Mouse (Mus musculus) G1E (cell line): ENCODE data around the gene Wap. TPM values are rescaled to one million over a fixed set of nuclear protein-coding genes. Genes with fewer than 3 reads are reported as not detected.

Experiments used
- ATAC-seq: 2 replicates; pipeline ENCODE4 v1.8.0; 2016; ENCODE audit warnings: mild to moderate bottlenecking; ENCODE audit not compliant: insufficient number of reproducible peaks, poor library complexity, low FRiP score, severe bottlenecking; ENCODE audit errors: extremely low read depth
- DNase-seq: peaks from one replicate; pipeline ENCODE4 v3.0.0; 2012; ENCODE audit warnings: low spot score
- H3K27me3 ChIP-seq: 2 replicates; pipeline ENCODE4 v1.6.1; 2012; ENCODE audit warnings: mild to moderate bottlenecking, low read length, inconsistent platforms; ENCODE audit not compliant: insufficient read depth
- H3K36me3 ChIP-seq: replicated peaks from 2 replicates; pipeline ENCODE3; 2012; ENCODE audit warnings: mild to moderate bottlenecking, inconsistent platforms
- H3K4me1 ChIP-seq: 2 replicates; pipeline ENCODE4 v1.6.1; 2012; ENCODE audit warnings: low read depth, low read length, inconsistent platforms, mixed read lengths; ENCODE audit not compliant: insufficient read depth
- H3K4me3 ChIP-seq: 2 replicates; pipeline ENCODE4 v1.5.1; 2012; ENCODE audit warnings: low read depth, mild to moderate bottlenecking, inconsistent platforms, low read length, moderate library complexity, mixed read lengths
- H3K9me3 ChIP-seq: replicated peaks from 2 replicates; pipeline ENCODE4 v1.6.1; 2012; ENCODE audit warnings: inconsistent platforms
- CTCF ChIP-seq: IDR thresholded peaks from 2 replicates; pipeline ENCODE4 v1.5.1; 2012; ENCODE audit warnings: low read depth, low read length, inconsistent platforms, mixed read lengths
- GATA1 ChIP-seq: IDR thresholded peaks from 2 replicates; pipeline ENCODE4 v1.6.1; 2012; ENCODE audit warnings: borderline replicate concordance, low read length, inconsistent platforms, mixed read lengths
- GATA2 ChIP-seq: IDR thresholded peaks from 2 replicates; pipeline ENCODE4 v1.6.1; 2012; ENCODE audit warnings: low read depth, low read length, inconsistent platforms, borderline replicate concordance
- POLR2AphosphoS5 ChIP-seq: IDR thresholded peaks from 2 replicates; pipeline ENCODE4 v1.6.1; 2012; ENCODE audit warnings: low read depth, low read length, inconsistent platforms; ENCODE audit not compliant: insufficient replicate concordance
- TAL1 ChIP-seq: conservative IDR thresholded peaks from 2 replicates; pipeline ENCODE4 v1.6.1; 2012; ENCODE audit warnings: low read depth, low read length, inconsistent platforms, mixed read lengths
- polyA plus RNA-seq: library from polyadenylated mRNA; stranded (reverse); fragments of >175 nt; gene quantifications from 2 replicates; pipeline ENCODE4 v1.2.3, GENCODE M21; 2012
- total RNA-seq, 2 experiments: library from RNA; stranded (forward) in 1 of 2; stranded (reverse) in 1 of 2; fragments of 200-1000 nt in 1 of 2; fragments of >200 nt in 1 of 2; fragmentation: Nextera tagmentation in 1 of 2; gene quantifications; 2 replicates each; pipeline ENCODE4 v1.2.3; 2014 to 2017

The Wap gene
- total and polyA plus RNA-seq, 3 experiments: not detected

DNA sequence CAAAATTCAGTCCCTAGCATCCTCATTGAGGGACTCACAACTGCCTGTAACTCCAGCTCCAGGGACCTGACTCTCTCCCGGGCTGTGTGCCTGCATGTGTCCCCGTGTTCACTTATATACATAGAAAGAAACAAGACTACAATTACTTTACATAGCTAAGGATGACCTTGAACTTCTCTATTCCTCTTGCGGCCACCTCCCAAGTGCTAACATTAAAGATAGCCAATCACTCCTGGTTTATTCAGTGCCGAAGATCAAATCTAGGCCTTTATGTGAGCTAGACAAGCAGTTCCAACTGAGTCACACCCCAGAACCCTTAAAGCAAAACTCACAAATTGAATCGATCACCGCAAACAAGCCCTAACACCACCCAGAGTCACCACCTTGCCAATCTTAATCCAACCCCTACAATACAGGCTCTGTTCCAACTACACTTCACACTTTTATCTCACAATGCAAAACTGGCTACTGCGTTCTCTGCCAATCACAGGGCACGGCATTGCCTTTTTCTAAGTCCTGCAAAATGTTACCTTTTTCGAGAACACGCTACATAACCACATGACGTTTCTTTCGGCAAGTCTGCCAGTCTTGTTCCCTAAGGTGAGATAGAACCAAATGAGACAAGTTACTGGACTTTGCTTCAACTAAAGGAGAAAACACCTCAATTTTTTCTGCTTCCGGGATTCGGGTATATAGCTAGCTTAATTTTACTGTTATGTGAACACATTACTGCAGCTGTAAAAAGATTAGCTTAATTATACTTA, 13.6 kb downstream of the Wap start:
- DNase-seq (no peak), ATAC-seq (no peak)
- Histone ChIP-seq H3K27me3 (no peaks in the 10 kb centered on the region), H3K4me1 (peaks cover 69% of the 10 kb centered on the region), H3K36me3 (peaks cover 57% of the 10 kb centered on the region), H3K9me3 (no peaks in the 10 kb centered on the region), H3K4me3 (peak overlapping the region; percentile 87)
- TF ChIP-seq POLR2AphosphoS5: no peak; the same call in 1 of the 2 replicates
- no peak for TF ChIP-seq GATA2
- no peak for TF ChIP-seq GATA1
- TF ChIP-seq TAL1: no peak
- TF ChIP-seq CTCF: no peak

DNA sequence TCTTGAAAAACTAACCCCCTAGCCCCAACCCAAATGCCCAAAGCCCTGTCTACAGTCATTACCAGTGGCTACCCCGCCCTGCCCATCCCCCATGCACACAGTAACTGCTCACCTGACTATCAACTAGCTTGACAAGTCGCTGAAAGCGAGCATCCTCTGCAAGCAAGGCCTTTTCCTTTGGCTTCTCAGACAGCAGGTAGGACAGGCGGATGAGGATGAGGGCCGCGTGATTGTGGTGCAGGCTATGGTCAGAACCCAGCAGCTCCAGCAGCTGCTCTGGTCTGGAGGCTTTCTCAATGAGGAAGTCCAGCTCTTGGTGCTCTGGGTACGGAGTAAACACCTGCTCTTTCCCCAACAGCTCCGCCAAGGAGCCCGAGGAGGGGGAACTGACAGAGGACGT, 14.7 kb downstream of the Wap start:
- Histone ChIP-seq H3K36me3 (peaks cover 65% of the 10 kb centered on the region), H3K27me3 (no peaks in the 10 kb centered on the region), H3K4me1 (peaks cover 75% of the 10 kb centered on the region), H3K4me3 (peak overlapping the region; percentile 87), H3K9me3 (no peaks in the 10 kb centered on the region)
- no peak for TF ChIP-seq GATA1
- ATAC-seq: no peak
- DNase-seq: no peak

DNA sequence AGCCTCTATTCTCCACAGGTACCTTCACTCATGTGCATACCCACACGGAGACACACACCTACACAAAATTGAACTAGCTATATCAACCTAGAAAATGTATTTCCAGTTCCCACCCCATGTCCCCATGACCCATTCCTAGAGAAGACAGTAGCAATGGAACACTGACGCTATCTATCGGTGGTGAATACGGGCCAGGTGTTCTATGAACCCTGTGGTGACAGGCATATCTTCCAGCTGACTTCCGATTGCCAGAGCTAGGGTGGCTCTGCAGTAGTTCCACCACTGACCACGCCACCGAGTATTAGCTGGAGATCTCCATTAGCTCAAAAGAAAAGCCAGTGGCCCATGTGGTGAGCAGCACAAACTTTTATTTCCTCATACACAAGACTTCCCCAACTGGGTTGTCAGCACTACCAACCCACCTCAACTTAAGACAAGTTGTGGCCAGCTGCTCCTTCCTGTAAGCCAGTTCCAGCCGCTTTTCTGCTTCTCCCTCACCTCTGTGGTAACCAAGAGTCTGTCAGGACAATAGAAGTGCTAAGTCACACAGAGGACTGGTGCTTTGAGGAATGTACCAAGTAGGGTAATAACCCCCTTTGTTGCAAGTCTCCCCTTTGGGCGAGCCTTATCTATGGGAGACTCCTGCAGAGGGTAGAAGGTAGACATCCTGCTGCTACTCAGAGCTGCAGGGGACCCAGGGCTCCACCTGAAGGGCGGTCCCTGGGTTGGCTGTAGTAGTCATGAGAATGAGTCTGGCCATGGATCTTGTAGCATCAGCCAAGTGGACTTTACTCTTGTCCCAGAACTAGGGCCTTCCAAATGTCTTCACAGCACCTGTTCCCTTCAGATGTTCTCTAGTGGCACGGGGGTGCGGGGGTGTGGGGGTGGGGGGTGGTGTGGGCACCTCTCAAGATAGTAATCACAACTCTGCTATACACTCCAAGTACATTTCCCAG, 22.9 kb downstream of the Wap start:
- peaks cover 98% of the 10 kb centered on the region for H3K36me3 ChIP-seq
- DNase-seq (no peak), ATAC-seq (0 out of 2 replicates have a peak, but pooled peaks have one; percentile 2)
- no peaks in the 10 kb centered on the region for H3K9me3 ChIP-seq
- H3K4me3 ChIP-seq: no peak overlapping the region
- TF ChIP-seq GATA1: no peak
- no peaks in the 10 kb centered on the region for H3K27me3 ChIP-seq
- peaks cover 50% of the 10 kb centered on the region for H3K4me1 ChIP-seq

DNA sequence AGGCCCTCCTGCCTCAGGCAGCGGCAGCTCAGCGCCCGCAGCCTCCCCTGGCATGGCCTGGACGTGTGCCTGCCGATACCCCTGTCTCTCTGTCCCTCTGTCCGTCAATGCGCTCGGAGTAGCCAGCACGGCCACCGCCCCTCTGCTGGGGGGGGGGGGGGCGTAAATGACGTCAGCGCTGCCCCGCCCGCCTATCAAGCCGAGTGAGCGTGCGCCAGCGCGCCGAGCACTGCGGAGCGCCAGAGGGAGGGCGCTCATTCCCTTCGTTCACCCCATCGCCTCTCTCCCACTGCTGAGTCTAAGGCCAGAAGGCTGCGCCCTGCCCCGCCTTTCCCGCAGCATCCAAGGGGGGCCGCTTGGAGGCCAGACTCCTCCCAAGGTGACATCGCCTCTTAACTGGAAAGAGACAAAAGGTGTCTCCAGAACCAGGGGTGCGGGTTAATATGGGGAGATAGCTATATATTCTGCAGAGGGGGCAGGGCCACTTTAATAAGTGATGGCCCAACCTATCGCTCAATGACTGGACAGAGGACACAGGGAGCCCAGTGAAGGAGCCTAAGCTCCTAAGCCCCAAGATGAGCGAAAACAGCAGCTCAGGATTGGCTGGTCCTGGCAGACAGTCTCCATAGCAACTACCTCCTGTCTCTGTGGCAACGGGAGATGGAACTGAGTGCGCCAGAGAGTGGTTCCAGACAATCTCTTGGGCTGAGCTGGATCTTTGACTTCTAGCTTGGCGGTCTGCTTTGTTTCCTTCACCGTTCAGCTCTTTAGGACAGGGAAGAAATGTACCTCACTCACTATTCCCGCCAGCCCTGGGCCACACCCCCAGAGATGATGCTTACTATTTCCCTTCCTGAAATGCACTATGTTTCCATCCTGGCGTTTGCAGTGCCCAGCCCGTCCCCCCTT, 32.7 kb downstream of the Wap start, which contains the start of gene Nacad:
TSS of gene Nacad (minus strand) at position 563 of the 909 bp plus-strand sequence.
- no peak for DNase-seq
- no peaks in the 10 kb centered on the region for H3K9me3 ChIP-seq
- peaks cover 27% of the 10 kb centered on the region for H3K36me3 ChIP-seq
- no peak; the same call in 1 of the 2 replicates for ATAC-seq
- no peak for TF ChIP-seq POLR2AphosphoS5
- TF ChIP-seq GATA2: no peak
- no peak for TF ChIP-seq GATA1
- TF ChIP-seq TAL1: no peak
- TF ChIP-seq CTCF: no peak
- peaks cover 56% of the 10 kb centered on the region for H3K27me3 ChIP-seq
- peaks cover 33% of the 10 kb centered on the region for H3K4me1 ChIP-seq
- H3K4me3 ChIP-seq: no peak within 1 kb of the TSS; the same call in 1 of the 2 replicates

DNA sequence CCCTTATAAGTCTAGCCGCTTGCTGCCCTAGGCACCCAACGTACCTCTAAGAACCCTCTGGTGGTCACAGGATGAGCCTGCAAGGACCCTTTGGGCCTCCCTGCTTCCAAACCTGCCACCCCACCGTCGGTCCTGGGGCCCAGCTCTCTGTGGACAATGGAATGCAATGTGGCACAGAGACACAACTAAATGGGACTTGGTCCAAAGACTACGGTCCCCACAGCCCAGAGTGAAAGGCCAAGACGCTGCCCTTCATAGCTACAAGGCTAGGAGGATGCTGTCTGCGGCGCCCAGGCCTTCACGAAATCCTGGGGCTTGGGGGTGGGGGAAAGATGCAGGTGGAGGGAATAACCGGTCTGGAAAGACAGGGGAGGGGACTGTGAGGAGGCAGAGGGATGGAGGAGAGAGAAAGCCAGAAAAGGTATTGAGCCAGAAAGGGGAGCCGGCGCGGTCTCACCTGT, 33.4 kb downstream of the Wap start:
- Histone ChIP-seq H3K36me3 (peaks cover 27% of the 10 kb centered on the region), H3K4me3 (no peak overlapping the region; the same call in 1 of the 2 replicates), H3K27me3 (peaks cover 56% of the 10 kb centered on the region), H3K4me1 (peaks cover 40% of the 10 kb centered on the region), H3K9me3 (no peaks in the 10 kb centered on the region)
- DNase-seq: no peak
- no peak for ATAC-seq
- TF ChIP-seq POLR2AphosphoS5 (no peak), GATA2 (no peak), CTCF (no peak), GATA1 (no peak), TAL1 (no peak)

DNA sequence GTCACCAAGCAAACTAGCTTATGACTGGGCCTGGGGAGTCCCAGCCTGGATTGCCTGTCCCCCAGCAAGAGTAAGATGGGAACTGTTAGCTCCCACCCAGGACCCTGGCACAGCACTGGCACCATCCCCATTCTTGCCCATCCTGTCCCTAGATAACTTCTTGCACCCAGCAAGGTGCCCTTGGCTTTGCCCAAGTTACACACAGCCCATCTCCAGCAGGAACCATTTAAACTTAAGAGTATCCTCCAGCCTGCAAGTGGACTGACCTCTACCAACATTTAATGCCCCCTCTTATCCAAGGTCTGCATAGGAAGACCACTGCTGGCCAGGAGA, 33.9 kb downstream of the Wap start:
- H3K4me3 ChIP-seq: no peak overlapping the region
- TF ChIP-seq CTCF: no peak
- no peak for TF ChIP-seq TAL1
- no peak for TF ChIP-seq POLR2AphosphoS5
- no peak for TF ChIP-seq GATA2
- TF ChIP-seq GATA1: no peak
- DNase-seq (no peak), ATAC-seq (no peak)
- H3K27me3 ChIP-seq: peaks cover 56% of the 10 kb centered on the region
- H3K9me3 ChIP-seq: no peaks in the 10 kb centered on the region
- H3K4me1 ChIP-seq: peaks cover 45% of the 10 kb centered on the region
- H3K36me3 ChIP-seq: peaks cover 29% of the 10 kb centered on the region
